In the genomic region with DNA sequence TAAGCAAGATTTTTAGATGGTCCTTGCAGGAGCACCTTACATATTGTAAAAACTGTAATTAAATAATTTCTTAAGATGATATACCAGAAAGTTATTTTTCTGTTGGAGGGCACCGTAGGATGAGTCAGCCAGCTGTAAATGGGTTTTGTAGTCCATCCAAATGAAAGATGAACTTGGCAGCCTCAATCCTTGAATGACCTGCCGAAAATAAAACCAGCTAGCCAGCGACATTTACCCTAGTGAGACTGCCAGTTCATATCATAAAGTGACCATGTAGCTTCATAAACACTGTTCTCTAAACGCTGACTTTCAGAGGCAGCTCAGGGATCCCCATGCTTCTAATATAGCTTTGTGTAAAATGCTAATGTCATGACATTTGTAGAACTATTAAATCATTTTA, we compare ENCODE assay signal across 21 mouse cellular contexts.
DNase-seq lines count a peak whose midpoint lies in the region; ATAC-seq and TF ChIP-seq lines count a peak whose summit lies in the region.
"Had no signal": no experiment of that assay in that cellular context is flagged by ENCODE, and none has a peak within 500 bp of the region (broad histone marks: within the 10 kb centered on the region; RNA-seq: fewer than 3 reads in every experiment).

No protein-coding gene starts in this region.

- H3K9ac ChIP-seq in heart, adult 2 months (ENCODE audit: low read depth, low read length), result no peak overlapping the region
- no peak overlapping the region for H3K9ac ChIP-seq in heart, postnatal 0 days (replicated peaks; ENCODE audit: low read depth, low read length)
- H3K9ac ChIP-seq: embryonic facial prominence, embryonic 13.5 days; forebrain, embryonic 12.5 days; hindbrain, embryonic 12.5 days had no signal

- no peak for TF ChIP-seq POLR2A in heart, adult 2 months (IDR thresholded peaks at IDR 0.05; ENCODE audit: insufficient read depth, low read depth, low read length)

- no peak for ATAC-seq in heart, postnatal 0 days (ENCODE audit: insufficient read depth, low read depth)
- ATAC-seq: CD4-positive, CD25-positive, alpha-beta regulatory T cell, adult 4 months; forebrain, embryonic 16.5 days; hindbrain, embryonic 16.5 days; inflammation-experienced regulatory T-cells, adult 6 months; intestine, postnatal 0 days had no signal

- H3K4me3 ChIP-seq in heart, adult 2 months, result no peak overlapping the region
- H3K4me3 ChIP-seq in heart, postnatal 0 days (ENCODE audit: low read depth, low read length), result no peak overlapping the region
- H3K4me3 ChIP-seq: embryonic facial prominence, embryonic 13.5 days; forebrain, embryonic 12.5 days; hindbrain, embryonic 12.5 days had no signal

- 62% methylated on average over 4 of the region's 4 CpGs for WGBS in heart, adult 2 months
- WGBS in heart, postnatal 0 days, result 52% methylated on average over 4 of the region's 4 CpGs

- no peak overlapping the region for H3K4me2 ChIP-seq in heart, postnatal 0 days (ENCODE audit: low read depth, low read length)
- H3K4me2 ChIP-seq: embryonic facial prominence, embryonic 13.5 days; forebrain, embryonic 12.5 days; hindbrain, embryonic 12.5 days had no signal

- no peaks in the 10 kb centered on the region for H3K4me1 ChIP-seq in heart, adult 2 months (ENCODE audit: control insufficient read depth, insufficient read depth, low read length)
- 0 out of 2 replicates have a peak, but pooled peaks cover 4% of the 10 kb centered on the region for H3K4me1 ChIP-seq in heart, postnatal 0 days (ENCODE audit: control insufficient read depth, insufficient read depth)
- H3K4me1 ChIP-seq: embryonic facial prominence, embryonic 13.5 days; forebrain, embryonic 12.5 days; hindbrain, embryonic 12.5 days had no signal

- TF ChIP-seq EP300 in heart, adult 2 months (IDR thresholded peaks at IDR 0.05; ENCODE audit: insufficient read depth, low read depth, low read length), result no peak
- no peak for TF ChIP-seq EP300 in heart, postnatal 0 days (IDR thresholded peaks at IDR 0.05; ENCODE audit: low read depth)

- H3K27me3 ChIP-seq in heart, adult 2 months (ENCODE audit: control insufficient read depth, insufficient read depth, low read length), result no peaks in the 10 kb centered on the region
- H3K27me3 ChIP-seq in heart, postnatal 0 days (ENCODE audit: control insufficient read depth, insufficient read depth, low read length), result no peaks in the 10 kb centered on the region
- H3K27me3 ChIP-seq: embryonic facial prominence, embryonic 13.5 days; forebrain, embryonic 12.5 days; hindbrain, embryonic 12.5 days had no signal

- no peaks in the 10 kb centered on the region for H3K9me3 ChIP-seq in heart, postnatal 0 days (replicated peaks; ENCODE audit: control insufficient read depth, low read length)
- H3K9me3 ChIP-seq: embryonic facial prominence, embryonic 13.5 days; forebrain, embryonic 12.5 days; G1E; hindbrain, embryonic 12.5 days had no signal

- H3K79me2 ChIP-seq in heart, adult 2 months (replicated peaks; ENCODE audit: control insufficient read depth, insufficient read depth, low read length), result no peaks in the 10 kb centered on the region

- DNase-seq in gastrocnemius, adult 18-20 months (ENCODE audit: low spot score), result peak; percentile 39
- no peak for DNase-seq in gastrocnemius, postnatal 36 days
- DNase-seq in heart, adult 2 months, result peak in 1 of 2 experiments; percentile 9
- DNase-seq in heart, postnatal 25 days (ENCODE audit: low spot score), result no peak
- DNase-seq in heart, postnatal 0 days (ENCODE audit: low spot score), result peak; percentile 15
- DNase-seq in skeletal muscle tissue, adult 2 months (ENCODE audit: low read depth, low spot score), result peak; percentile 77
- DNase-seq in kidney, adult 8-10 months, result no peak
- DNase-seq: adrenal gland, postnatal 10 days; B cell, adult 2 months; cerebellum, adult 11 months; cerebellum, adult 8-10 months; cerebellum, postnatal 36 days had no signal

- peak overlapping the region; percentile 65 for H3K27ac ChIP-seq in heart, adult 2 months
- H3K27ac ChIP-seq in heart, postnatal 0 days (ENCODE audit: low read depth), result no peak overlapping the region
- H3K27ac ChIP-seq: embryonic facial prominence, embryonic 13.5 days; forebrain, embryonic 12.5 days; hindbrain, embryonic 12.5 days had no signal

- intact Hi-C loops in gastrocnemius, postnatal 36 days (cut with DNase I), result no loop called here
- intact Hi-C loops in heart, adult 2 months (cut with DNase I), result no loop called here
- intact Hi-C loops in heart, postnatal 25 days (cut with DNase I), result loop anchor here (5.0 kb wide), 1 partner anchor 251 kb away; no protein-coding TSS in a partner anchor

- H3K36me3 ChIP-seq in heart, adult 2 months (ENCODE audit: control insufficient read depth, insufficient read depth, low read length), result no peaks in the 10 kb centered on the region; the same call in 1 of the 2 replicates
- H3K36me3 ChIP-seq in heart, postnatal 0 days (replicated peaks; ENCODE audit: control insufficient read depth, insufficient read depth, low read length), result no peaks in the 10 kb centered on the region
- H3K36me3 ChIP-seq: embryonic facial prominence, embryonic 13.5 days; forebrain, embryonic 12.5 days; G1E; hindbrain, embryonic 12.5 days had no signal

- TF ChIP-seq CTCF in heart, adult 2 months (IDR thresholded peaks at IDR 0.05), result no peak
- no peak for TF ChIP-seq CTCF in heart, postnatal 0 days (IDR thresholded peaks at IDR 0.05; ENCODE audit: low read depth)

Comparison
In these comparisons a context has a peak if more than half of its experiments do, and no peak if none do; other contexts are left out.
1. DNase-seq: peak in gastrocnemius, adult 18-20 months (single experiment), heart, postnatal 0 days (single experiment) and skeletal muscle tissue, adult 2 months (single experiment); none in gastrocnemius, postnatal 36 days (0 of 2), heart, postnatal 25 days (single experiment) and kidney, adult 8-10 months (0 of 2).